Mouse (Mus musculus): Measurements from ENCODE around the gene Gad2. TPM values are rescaled to one million over a fixed set of nuclear protein-coding genes. Genes with fewer than 3 reads are reported as not detected.

Gene Gad2
- total RNA-seq, 2 experiments from 2014 or later = 0.14 TPM; not detected in 1

Small RNAs within 50 kb of the gene (microRNA-seq; reads per million reads assigned to microRNA genes)
- gene Gm23636 (0 reads per million in 2 experiments), gene Mir3967 (0 reads per million in 2 experiments)

Other genes with a start within 250 kb of the Gad2 start
- gene Apbb1ip, start 151.9 kb downstream of the Gad2 start, total RNA-seq (2021) = 1 to 10 TPM; 3.0 to 3.2 TPM